In the genomic region with DNA sequence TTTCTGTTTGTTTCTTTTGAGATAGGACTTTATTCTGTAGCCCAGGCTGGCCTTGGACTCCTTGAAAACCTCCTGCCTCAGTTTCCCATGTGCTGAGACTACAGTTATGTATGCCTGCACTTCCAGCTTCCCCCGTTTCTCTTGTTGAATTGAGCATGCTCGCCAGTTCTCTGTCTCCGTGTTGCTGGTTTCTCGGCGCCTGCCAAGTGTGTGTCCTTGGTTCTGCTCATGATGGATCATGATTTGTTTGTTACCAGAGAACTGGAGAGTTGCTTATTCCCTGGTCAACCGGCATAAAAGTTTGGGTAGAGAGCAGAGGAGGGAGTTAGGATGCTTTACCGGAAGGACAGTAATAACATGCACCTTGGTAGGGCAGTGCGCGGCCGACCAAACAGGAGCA, we compare ENCODE assay signal across 19 mouse cellular contexts.
"Had no signal": no experiment of that assay in that cellular context is flagged by ENCODE, and none has a peak within 500 bp of the region (broad histone marks: within the 10 kb centered on the region; RNA-seq: fewer than 3 reads in every experiment).

No protein-coding gene starts in this region.

- H3K4me3 ChIP-seq: left cerebral cortex, adult 2 months; midbrain, embryonic 12.5 days; midbrain, embryonic 15.5 days; neural tube, embryonic 12.5 days; neural tube, embryonic 15.5 days had no signal

- H3K27me3 ChIP-seq: midbrain, embryonic 15.5 days; neural tube, embryonic 12.5 days; neural tube, embryonic 15.5 days had no signal

- H3K9me3 ChIP-seq: midbrain, embryonic 12.5 days; midbrain, embryonic 15.5 days; neural tube, embryonic 12.5 days; neural tube, embryonic 15.5 days had no signal

- H3K9ac ChIP-seq: liver, embryonic 14.5 days; liver, postnatal 0 days; lung, embryonic 14.5 days; midbrain, embryonic 12.5 days; midbrain, embryonic 15.5 days; neural tube, embryonic 12.5 days; neural tube, embryonic 15.5 days had no signal

- H3K4me2 ChIP-seq: liver, embryonic 11.5 days; lung, embryonic 14.5 days; midbrain, embryonic 12.5 days; midbrain, embryonic 15.5 days; neural tube, embryonic 12.5 days; neural tube, embryonic 15.5 days had no signal

- DNase-seq: kidney, adult 9 months; kidney, postnatal 14 days; kidney, postnatal 4 days; layer of hippocampus, postnatal 36 days; liver, postnatal 0 days; lung, embryonic 14.5 days; retina, postnatal 1 day; right cerebral cortex, postnatal 25 days; thymus, adult 18-20 months; thymus, postnatal 36 days had no signal

- ATAC-seq: liver, postnatal 0 days; lung, postnatal 0 days; midbrain, embryonic 15.5 days had no signal

- H3K27ac ChIP-seq: left cerebral cortex, adult 2 months; liver, embryonic 14.5 days; macrophage; midbrain, embryonic 12.5 days; midbrain, embryonic 15.5 days; neural tube, embryonic 12.5 days; neural tube, embryonic 15.5 days had no signal

- H3K36me3 ChIP-seq: midbrain, embryonic 12.5 days; midbrain, embryonic 15.5 days; neural tube, embryonic 12.5 days; neural tube, embryonic 15.5 days had no signal
